Mouse (Mus musculus) myocyte (in vitro differentiated cells): ENCODE results near the gene Myl7. TPM values are rescaled to one million over a fixed set of nuclear protein-coding genes. Genes with fewer than 3 reads are reported as not detected.
A peak's percentile ranks its signal among the peaks of the same experiment; 100 is the strongest.

Experiments used
- H3K27me3 ChIP-seq: one replicate; pipeline ENCODE4 v1.6.1; 2011; ENCODE audit not compliant: control insufficient read depth, insufficient read depth, insufficient read length
- H3K36me3 ChIP-seq: one replicate; pipeline ENCODE4 v1.6.1; 2011; ENCODE audit not compliant: control insufficient read depth, insufficient read depth
- H3K4me2 ChIP-seq: one replicate; pipeline ENCODE4 v1.6.1; 2011; ENCODE audit warnings: low read depth, control low read depth
- H3K4me3 ChIP-seq: one replicate; pipeline ENCODE4 v1.5.1; 2011; ENCODE audit warnings: mild to moderate bottlenecking, control low read depth, moderate library complexity
- H3K79me2 ChIP-seq: one replicate; pipeline ENCODE4 v1.6.1; 2011; ENCODE audit not compliant: control insufficient read depth, insufficient read depth
- H3ac ChIP-seq: one replicate; pipeline ENCODE4 v1.6.1; 2011; ENCODE audit not compliant: control insufficient read depth, insufficient read length
- CEBPB ChIP-seq: IDR thresholded peaks from 2 replicates; pipeline ENCODE4 v1.6.1; 2011; ENCODE audit warnings: mild to moderate bottlenecking, moderate library complexity; ENCODE audit not compliant: poor library complexity, insufficient read depth, severe bottlenecking
- E2F4 ChIP-seq: IDR thresholded peaks from one replicate; pipeline ENCODE4 v1.6.1; 2011; ENCODE audit warnings: mild to moderate bottlenecking, control low read depth, moderate library complexity; ENCODE audit not compliant: insufficient read depth
- MAX ChIP-seq: IDR thresholded peaks from one replicate; pipeline ENCODE4 v1.6.1; 2011; ENCODE audit warnings: low read depth, mild to moderate bottlenecking, control low read depth
- MYOD1 ChIP-seq, 3 experiments: IDR thresholded peaks; one replicate each; pipeline ENCODE4 v1.6.1; 2011; ENCODE audit warnings: control low read depth in 2 of 3, low read depth in 2 of 3, mild to moderate bottlenecking in 2 of 3, moderate library complexity in 1 of 3; ENCODE audit not compliant: insufficient read length in 2 of 3, control insufficient read depth in 1 of 3
- MYOG ChIP-seq, 3 experiments: IDR thresholded peaks; one replicate each; pipeline ENCODE4 v1.6.1; 2011; ENCODE audit warnings: control low read depth in 2 of 3, low read depth in 2 of 3, mild to moderate bottlenecking in 2 of 3; ENCODE audit not compliant: insufficient read length in 2 of 3, control insufficient read depth in 1 of 3, insufficient read depth in 1 of 3
- POLR2A ChIP-seq: IDR thresholded peaks from one replicate; pipeline ENCODE4 v1.6.1; 2011; ENCODE audit warnings: low read depth, mild to moderate bottlenecking, control low read depth, moderate library complexity; ENCODE audit not compliant: insufficient read length
- POLR2AphosphoS2 ChIP-seq: IDR thresholded peaks from one replicate; pipeline ENCODE4 v1.6.1; 2011; ENCODE audit warnings: low read depth, control low read depth; ENCODE audit not compliant: insufficient read length
- REST ChIP-seq: IDR thresholded peaks from one replicate; pipeline ENCODE4 v1.6.1; 2011; ENCODE audit warnings: mild to moderate bottlenecking, control low read depth, moderate library complexity; ENCODE audit not compliant: insufficient read depth, insufficient read length
- SRF ChIP-seq: IDR thresholded peaks from one replicate; pipeline ENCODE4 v1.6.1; 2011; ENCODE audit warnings: low read depth; ENCODE audit not compliant: control insufficient read depth, insufficient read length
- TCF12 ChIP-seq: IDR thresholded peaks from one replicate; pipeline ENCODE4 v1.6.1; 2011; ENCODE audit warnings: mild to moderate bottlenecking, control low read depth; ENCODE audit not compliant: poor library complexity, insufficient read depth, severe bottlenecking
- TCF3 ChIP-seq: IDR thresholded peaks from one replicate; pipeline ENCODE4 v1.6.1; 2011; ENCODE audit warnings: low read depth, control low read depth; ENCODE audit not compliant: insufficient read length
- USF1 ChIP-seq: IDR thresholded peaks from one replicate; pipeline ENCODE4 v1.6.1; 2011; ENCODE audit warnings: low read depth, mild to moderate bottlenecking, control low read depth, moderate library complexity
- polyA plus RNA-seq: library from polyadenylated mRNA; unstranded; fragments of >200 nt; fragmentation: generic; extraction: Trizol; gene quantifications from one replicate; pipeline ENCODE4 v1.2.1, GENCODE M21; 2012; ENCODE audit warnings: missing spikeins

Gene Myl7
- polyA plus RNA-seq, 1 experiment: not detected

GRCm38 (mm10) chr11:5851021-5851736 is 47.4 kb downstream of the Myl7 start:
- H3K36me3 ChIP-seq: no peaks in the 10 kb centered on the region
- no peak overlapping the region for H3K4me3 ChIP-seq
- H3ac ChIP-seq: no peak overlapping the region
- H3K4me2 ChIP-seq: peak overlapping the region; percentile 56
- no peaks in the 10 kb centered on the region for H3K27me3 ChIP-seq
- TF ChIP-seq SRF (no peak), MYOD1 (IDR thresholded peaks at IDR 0.05; ENCODE audit: control insufficient read depth in 1 of 3, insufficient read length in 2 of 3, low read depth in 2 of 3) (peak in 1 of 3 experiments; percentile 26)
- H3K79me2 ChIP-seq: no peaks in the 10 kb centered on the region

DNA sequence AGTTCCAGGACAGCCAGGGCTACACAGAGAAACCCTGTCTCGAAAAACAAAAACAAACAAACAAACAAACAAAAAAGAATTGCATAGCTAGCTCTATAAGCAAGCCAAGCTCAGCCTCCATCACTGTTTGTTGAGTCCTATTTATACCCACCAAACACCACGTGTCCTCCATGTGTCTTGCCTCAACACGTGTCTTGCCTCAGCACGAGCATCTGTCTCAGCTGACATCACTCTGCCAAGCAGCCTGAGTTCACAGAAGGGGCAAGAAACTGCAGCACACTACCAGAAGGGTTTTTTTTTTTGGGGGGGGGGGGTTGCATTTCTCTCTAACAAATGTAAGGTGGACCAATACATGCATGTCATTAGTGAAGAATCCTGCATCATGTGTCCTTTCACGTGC is 48.1 kb downstream of the Myl7 start:
- H3K4me3 ChIP-seq: no peak overlapping the region
- no peaks in the 10 kb centered on the region for H3K36me3 ChIP-seq
- H3ac ChIP-seq: no peak overlapping the region
- no peaks in the 10 kb centered on the region for H3K79me2 ChIP-seq
- peak overlapping the region; percentile 56 for H3K4me2 ChIP-seq
- H3K27me3 ChIP-seq: no peaks in the 10 kb centered on the region
- TF ChIP-seq TCF3 (no peak), TCF12 (no peak), MYOD1 (IDR thresholded peaks at IDR 0.05; ENCODE audit: control insufficient read depth in 1 of 3, insufficient read length in 2 of 3, low read depth in 2 of 3) (peak in 2 of 3 experiments; percentile 68 to 72), SRF (no peak), POLR2AphosphoS2 (no peak), E2F4 (no peak), MAX (no peak), POLR2A (no peak), REST (no peak), USF1 (peak; percentile 51), CEBPB (no peak), MYOG (IDR thresholded peaks at IDR 0.05; ENCODE audit: control insufficient read depth in 1 of 3, insufficient read depth in 1 of 3, insufficient read length in 2 of 3, low read depth in 2 of 3) (peak in 1 of 3 experiments; percentile 67)

DNA sequence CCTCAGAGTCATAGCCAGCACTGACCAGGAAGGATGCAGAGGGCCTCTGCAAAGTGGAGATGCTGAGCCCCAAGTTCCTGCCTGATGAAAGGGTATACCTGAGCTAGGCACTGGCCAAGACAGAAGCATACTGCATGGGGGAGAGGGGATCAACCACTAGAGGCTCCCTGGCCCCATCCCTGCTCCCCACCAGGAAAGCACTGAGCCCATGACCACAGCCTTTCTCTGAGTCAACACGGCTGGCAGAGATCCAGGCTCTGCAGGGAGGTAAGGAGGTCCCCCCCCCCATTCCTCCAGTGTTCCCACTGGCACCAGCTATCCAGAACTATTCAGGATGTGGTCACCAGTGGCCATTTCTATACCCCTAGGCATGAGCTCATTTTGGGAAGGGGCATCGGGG is 49.3 kb downstream of the Myl7 start:
- Histone ChIP-seq H3K4me2 (peak overlapping the region; percentile 19), H3ac (no peak overlapping the region)
- TF ChIP-seq MAX: no peak
- no peak for TF ChIP-seq POLR2AphosphoS2
- TF ChIP-seq CEBPB: no peak
- no peak for TF ChIP-seq MYOG (IDR thresholded peaks at IDR 0.05; ENCODE audit: control insufficient read depth in 1 of 3, insufficient read depth in 1 of 3, insufficient read length in 2 of 3, low read depth in 2 of 3)
- no peak for TF ChIP-seq POLR2A
- TF ChIP-seq REST: no peak
- no peak for TF ChIP-seq E2F4
- TF ChIP-seq TCF12: no peak
- no peak for TF ChIP-seq USF1
- no peak for TF ChIP-seq TCF3
- no peak for TF ChIP-seq MYOD1 (IDR thresholded peaks at IDR 0.05; ENCODE audit: control insufficient read depth in 1 of 3, insufficient read length in 2 of 3, low read depth in 2 of 3)
- no peak for TF ChIP-seq SRF

DNA sequence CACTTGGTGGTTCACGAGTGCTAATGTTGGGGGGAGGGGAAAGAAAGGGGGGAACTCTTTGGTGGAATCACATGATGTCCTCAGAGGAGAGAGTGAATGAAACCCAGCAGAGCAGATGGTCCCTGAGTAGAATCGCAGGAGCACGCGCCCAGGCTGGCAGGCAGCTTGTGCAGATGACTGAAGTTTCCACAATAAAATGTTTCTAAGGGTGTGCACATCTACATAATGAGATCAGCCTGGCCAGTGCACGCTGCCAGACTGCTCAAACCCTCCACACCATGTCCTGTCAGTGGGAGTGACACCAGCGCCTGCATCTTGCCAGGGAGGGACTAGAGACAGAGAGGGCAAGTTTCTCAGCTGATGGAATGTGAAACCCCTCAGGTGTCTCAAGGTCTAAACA is 49.8 kb downstream of the Myl7 start:
- Histone ChIP-seq H3K27me3 (no peaks in the 10 kb centered on the region), H3K4me2 (peak overlapping the region; percentile 19), H3K4me3 (no peak overlapping the region), H3ac (no peak overlapping the region), H3K36me3 (no peaks in the 10 kb centered on the region), H3K79me2 (no peaks in the 10 kb centered on the region)
- TF ChIP-seq POLR2AphosphoS2 (no peak), MYOD1 (IDR thresholded peaks at IDR 0.05; ENCODE audit: control insufficient read depth in 1 of 3, insufficient read length in 2 of 3, low read depth in 2 of 3) (peak in 2 of 3 experiments; percentile 6 to 25), TCF12 (no peak)

More for the DNA sequence above, 49.3 kb downstream of the Myl7 start:
- H3K79me2 ChIP-seq: no peaks in the 10 kb centered on the region
- H3K4me3 ChIP-seq: no peak overlapping the region
- no peaks in the 10 kb centered on the region for H3K27me3 ChIP-seq
- H3K36me3 ChIP-seq: no peaks in the 10 kb centered on the region

- Histone ChIP-seq H3K36me3 (no peaks in the 10 kb centered on the region), H3K27me3 (no peaks in the 10 kb centered on the region), H3K4me2 (peak overlapping the region; percentile 2), H3K4me3 (no peak overlapping the region), H3ac (no peak overlapping the region), H3K79me2 (no peaks in the 10 kb centered on the region)
- TF ChIP-seq MAX (no peak), POLR2AphosphoS2 (no peak), TCF12 (no peak), USF1 (no peak), MYOD1 (IDR thresholded peaks at IDR 0.05; ENCODE audit: control insufficient read depth in 1 of 3, insufficient read length in 2 of 3, low read depth in 2 of 3) (no peak), E2F4 (no peak), REST (no peak), SRF (no peak), POLR2A (no peak), CEBPB (no peak), MYOG (IDR thresholded peaks at IDR 0.05; ENCODE audit: control insufficient read depth in 1 of 3, insufficient read depth in 1 of 3, insufficient read length in 2 of 3, low read depth in 2 of 3) (no peak), TCF3 (no peak)
Observed at GRCm38 (mm10) chr11:5846639-5847345, 51.8 kb downstream of the Myl7 start.

Other genes with a start within 250 kb of the Myl7 start
- 139 TPM for gene Mrps24, start 183.1 kb downstream of the Myl7 start, polyA plus RNA-seq
- gene Urgcp, start 136.4 kb downstream of the Myl7 start, polyA plus RNA-seq: 21.3 TPM
- 71.0 TPM for gene Dbnl, start 110.3 kb downstream of the Myl7 start, polyA plus RNA-seq
- gene Pgam2, start 95.0 kb downstream of the Myl7 start, polyA plus RNA-seq: 349 TPM
- 4.3 TPM for gene Polm, start 60.8 kb downstream of the Myl7 start, polyA plus RNA-seq
- 103 TPM for gene Aebp1, start 36.8 kb downstream of the Myl7 start, polyA plus RNA-seq
- gene Pold2, start 20.5 kb downstream of the Myl7 start, polyA plus RNA-seq: 101 TPM
- 0.07 TPM for gene Gck, start 51.3 kb upstream of the Myl7 start, polyA plus RNA-seq
- 89.7 TPM for gene Ykt6, start 56.9 kb upstream of the Myl7 start, polyA plus RNA-seq
- gene Camk2b, start 167.6 kb upstream of the Myl7 start, polyA plus RNA-seq: 1.5 TPM